Mouse (Mus musculus) liver, embryonic 15.5 days (tissue): ENCODE data around the gene Eng. TPM values are rescaled to one million over a fixed set of nuclear protein-coding genes. Genes with fewer than 3 reads are reported as not detected.

Experiments used
- ATAC-seq: fragments of 200-750 bp; cut with Nextera tagmentation; 2 replicates; pipeline ENCODE4 v1.8.0; 2017; ENCODE audit warnings: moderate number of reproducible peaks, mild to moderate bottlenecking, moderate library complexity; ENCODE audit not compliant: insufficient read depth
- H3K27ac ChIP-seq: fragments of 300-500 bp; sonication (generic); replicated peaks from 2 replicates; pipeline ENCODE4 v1.5.1; 2015; ENCODE audit warnings: mild to moderate bottlenecking, inconsistent platforms
- H3K27me3 ChIP-seq: fragments of 300-500 bp; sonication (generic); 2 replicates; pipeline ENCODE4 v1.6.1; 2015; ENCODE audit warnings: mild to moderate bottlenecking, inconsistent platforms
- H3K36me3 ChIP-seq: fragments of 300-500 bp; sonication (generic); replicated peaks from 2 replicates; pipeline ENCODE4 v1.6.1; 2015; ENCODE audit warnings: moderate library complexity, mild to moderate bottlenecking, inconsistent platforms
- H3K4me1 ChIP-seq: fragments of 300-500 bp; sonication (generic); replicated peaks from 2 replicates; pipeline ENCODE4 v1.6.1; 2015; ENCODE audit warnings: inconsistent platforms
- H3K4me2 ChIP-seq: fragments of 300-500 bp; sonication (generic); 2 replicates; pipeline ENCODE4 v1.6.1; 2015; ENCODE audit warnings: moderate library complexity, mild to moderate bottlenecking, inconsistent platforms
- H3K4me3 ChIP-seq: fragments of 300-500 bp; sonication (generic); replicated peaks from 2 replicates; pipeline ENCODE4 v1.5.1; 2015; ENCODE audit warnings: mild to moderate bottlenecking, inconsistent platforms
- H3K9ac ChIP-seq: fragments of 300-500 bp; sonication (generic); 2 replicates; pipeline ENCODE4 v1.6.1; 2015; ENCODE audit warnings: moderate library complexity, mild to moderate bottlenecking, inconsistent platforms
- H3K9me3 ChIP-seq: fragments of 300-500 bp; sonication (generic); replicated peaks from 2 replicates; pipeline ENCODE4 v1.6.1; 2016; ENCODE audit warnings: inconsistent platforms
- WGBS: fragments of 180-500 bp; shearing (Covaris S2); methylation state at CpG from one replicate; pipeline ENCODE4 v1.1.7; 2015; ENCODE audit warnings: mixed read lengths; ENCODE audit not compliant: insufficient replicate concordance; 5-methylcytosine and 5-hydroxymethylcytosine counted together
- polyA plus RNA-seq: library from polyadenylated mRNA; unstranded; fragments of >200 nt; fragmentation: Nextera tagmentation; extraction: Ambion mirVana; gene quantifications from 2 replicates; pipeline ENCODE4 v1.2.1, GENCODE M21; 2015

Eng gene
- 23.5 and 29.5 TPM in 2 replicates for polyA plus RNA-seq

- Histone ChIP-seq H3K4me2 (peak within 1 kb of the TSS; percentile 64), H3K4me3 (peak within 1 kb of the TSS; percentile 52), H3K36me3 (no peaks in the 10 kb centered on the region)
Measured at GRCm38 (mm10) chr2:32646379-32647056, at the start of gene Eng. Eng (plus strand) TSS chr2:32646595.

GRCm38 (mm10) chr2:32596725-32597124 lies 49.7 kb upstream of the Eng start:
- 84% methylated on average over 13 of the region's 13 CpGs for WGBS
- ATAC-seq: no peak

More at GRCm38 (mm10) chr2:32646379-32647056, at the start of gene Eng:
- Histone ChIP-seq H3K27me3 (no peaks in the 10 kb centered on the region), H3K27ac (peak within 1 kb of the TSS; percentile 69), H3K9ac (peak within 1 kb of the TSS; percentile 43), H3K9me3 (no peaks in the 10 kb centered on the region), H3K4me1 (peaks cover 43% of the 10 kb centered on the region)
- ATAC-seq: 0 out of 2 replicates have a peak, but pooled peaks have one; percentile 23
- 24% methylated on average over 31 of the region's 31 CpGs for WGBS

GRCm38 (mm10) chr2:32597248-32597647 lies 49.1 kb upstream of the Eng start:
- Histone ChIP-seq H3K4me1 (peaks cover 12% of the 10 kb centered on the region), H3K4me3 (no peak overlapping the region)
- 74% methylated on average over 5 of the region's 5 CpGs for WGBS

More at GRCm38 (mm10) chr2:32596725-32597124, 49.7 kb upstream of the Eng start:
- Histone ChIP-seq H3K27me3 (no peaks in the 10 kb centered on the region), H3K27ac (no peak overlapping the region), H3K4me2 (no peak overlapping the region), H3K4me1 (peaks cover 7% of the 10 kb centered on the region), H3K36me3 (peaks cover 3% of the 10 kb centered on the region; the same call in 1 of the 2 replicates), H3K9ac (no peak overlapping the region), H3K9me3 (no peaks in the 10 kb centered on the region), H3K4me3 (no peak overlapping the region)

GRCm38 (mm10) chr2:32597699-32598098 lies 48.7 kb upstream of the Eng start:
- no peaks in the 10 kb centered on the region for H3K27me3 ChIP-seq
- no peak overlapping the region for H3K4me3 ChIP-seq
- no peaks in the 10 kb centered on the region for H3K9me3 ChIP-seq
- H3K27ac ChIP-seq: no peak overlapping the region
- H3K36me3 ChIP-seq: peaks cover 3% of the 10 kb centered on the region; the same call in 1 of the 2 replicates
- H3K9ac ChIP-seq: no peak overlapping the region
- peaks cover 17% of the 10 kb centered on the region for H3K4me1 ChIP-seq
- H3K4me2 ChIP-seq: no peak overlapping the region
- WGBS: 84% methylated on average over 5 of the region's 5 CpGs
- no peak for ATAC-seq

More at GRCm38 (mm10) chr2:32597248-32597647, 49.1 kb upstream of the Eng start:
- no peak for ATAC-seq
- H3K27me3 ChIP-seq: no peaks in the 10 kb centered on the region
- no peak overlapping the region for H3K27ac ChIP-seq
- H3K4me2 ChIP-seq: no peak overlapping the region
- no peak overlapping the region for H3K9ac ChIP-seq
- H3K9me3 ChIP-seq: no peaks in the 10 kb centered on the region
- peaks cover 3% of the 10 kb centered on the region; the same call in 1 of the 2 replicates for H3K36me3 ChIP-seq

GRCm38 (mm10) chr2:32598506-32598905 lies 47.9 kb upstream of the Eng start:
- WGBS: 68% methylated on average over 8 of the region's 8 CpGs
- peaks cover 17% of the 10 kb centered on the region for H3K4me1 ChIP-seq
- no peak for ATAC-seq
- H3K9ac ChIP-seq: no peak overlapping the region
- H3K4me2 ChIP-seq: no peak overlapping the region
- H3K27ac ChIP-seq: no peak overlapping the region
- no peak overlapping the region for H3K4me3 ChIP-seq
- no peaks in the 10 kb centered on the region for H3K9me3 ChIP-seq
- peaks cover 3% of the 10 kb centered on the region; the same call in 1 of the 2 replicates for H3K36me3 ChIP-seq
- no peaks in the 10 kb centered on the region for H3K27me3 ChIP-seq

- Histone ChIP-seq H3K4me2 (no peak within 1 kb of the TSS), H3K4me1 (peaks cover 21% of the 10 kb centered on the region), H3K4me3 (no peak within 1 kb of the TSS), H3K27me3 (no peaks in the 10 kb centered on the region), H3K9ac (no peak within 1 kb of the TSS), H3K36me3 (peaks cover 3% of the 10 kb centered on the region; the same call in 1 of the 2 replicates), H3K27ac (no peak within 1 kb of the TSS), H3K9me3 (no peaks in the 10 kb centered on the region)
- 76% methylated on average over 3 of the region's 3 CpGs for WGBS
- ATAC-seq: no peak
Measured at GRCm38 (mm10) chr2:32599409-32599808, 47.0 kb upstream of the Eng start, which contains the start of gene St6galnac6. St6galnac6 (plus strand) TSS chr2:32599709.

- Histone ChIP-seq H3K4me2 (peak overlapping the region; percentile 73), H3K9ac (no peak overlapping the region), H3K36me3 (peaks cover 3% of the 10 kb centered on the region; the same call in 1 of the 2 replicates)
Measured at GRCm38 (mm10) chr2:32601417-32602065, 44.9 kb upstream of the Eng start.

GRCm38 (mm10) chr2:32602600-32603054 lies 43.8 kb upstream of the Eng start:
- peak; percentile 40 for ATAC-seq
- 1% methylated on average over 11 of the region's 11 CpGs for WGBS
- Histone ChIP-seq H3K27me3 (no peaks in the 10 kb centered on the region), H3K4me2 (peak overlapping the region; percentile 73), H3K4me3 (peak overlapping the region; percentile 54), H3K9me3 (no peaks in the 10 kb centered on the region), H3K4me1 (peaks cover 48% of the 10 kb centered on the region), H3K36me3 (no peaks in the 10 kb centered on the region), H3K9ac (peak overlapping the region; percentile 40), H3K27ac (peak overlapping the region; percentile 34; the same call in 1 of the 2 replicates)

More at GRCm38 (mm10) chr2:32601417-32602065, 44.9 kb upstream of the Eng start:
- peak; percentile 67 for ATAC-seq
- Histone ChIP-seq H3K4me3 (no peak overlapping the region), H3K4me1 (peaks cover 37% of the 10 kb centered on the region), H3K9me3 (no peaks in the 10 kb centered on the region), H3K27me3 (no peaks in the 10 kb centered on the region), H3K27ac (no peak overlapping the region; the same call in 1 of the 2 replicates)
- 35% methylated on average over 8 of the region's 8 CpGs for WGBS

- Histone ChIP-seq H3K4me2 (peak overlapping the region; percentile 41), H3K27me3 (no peaks in the 10 kb centered on the region), H3K9ac (no peak overlapping the region), H3K9me3 (no peaks in the 10 kb centered on the region), H3K27ac (no peak overlapping the region), H3K36me3 (no peaks in the 10 kb centered on the region), H3K4me3 (peak overlapping the region; percentile 14; the same call in 1 of the 2 replicates), H3K4me1 (peaks cover 66% of the 10 kb centered on the region)
- ATAC-seq: no peak
- WGBS: 38% methylated on average over 10 of the region's 10 CpGs
Measured at GRCm38 (mm10) chr2:32604631-32605030, 41.8 kb upstream of the Eng start.

- peak overlapping the region; percentile 92 for H3K4me2 ChIP-seq
- peak overlapping the region; percentile 59 for H3K9ac ChIP-seq
- H3K9me3 ChIP-seq: no peaks in the 10 kb centered on the region
- peaks cover 81% of the 10 kb centered on the region for H3K4me1 ChIP-seq
- no peaks in the 10 kb centered on the region for H3K27me3 ChIP-seq
- 9% methylated on average over 55 of the region's 55 CpGs for WGBS
- H3K36me3 ChIP-seq: no peaks in the 10 kb centered on the region
- ATAC-seq: peak; percentile 71
- peak overlapping the region; percentile 85 for H3K27ac ChIP-seq
- peak overlapping the region; percentile 68 for H3K4me3 ChIP-seq
Measured at GRCm38 (mm10) chr2:32606161-32607142, 39.9 kb upstream of the Eng start.
